1 mouse cellular context compared by ENCODE assay signal in the genomic region with DNA sequence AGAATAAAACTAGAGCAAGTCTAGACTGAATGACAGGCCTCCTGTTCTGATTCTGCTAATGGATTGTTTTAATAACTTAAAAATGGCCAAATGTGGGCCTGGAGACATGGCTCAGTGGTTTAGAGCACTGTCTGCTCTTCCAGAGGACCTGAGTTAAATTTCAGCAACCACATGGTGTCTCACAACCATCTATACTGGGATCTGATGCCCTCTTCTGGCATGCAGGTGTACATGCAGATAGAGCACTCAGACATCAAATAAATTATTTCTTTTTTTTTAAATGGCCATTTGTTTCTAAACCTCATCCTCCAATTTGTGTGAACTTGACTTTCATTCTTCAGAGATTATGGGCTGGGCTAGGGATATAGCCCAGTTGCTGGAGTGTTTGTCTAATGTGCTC.
TF ChIP-seq lines count a peak whose summit lies in the region.

No protein-coding gene starts in this region.

TF ChIP-seq in MEL, 35 proteins besides CTCF, POLR2A, EP300 and RAD21:
- TF ChIP-seq MAX (IDR thresholded peaks at IDR 0.05; ENCODE audit: low read length) (0 out of 2 replicates have a peak, but pooled peaks have one; percentile 28), JUND (IDR thresholded peaks at IDR 0.05; ENCODE audit: low read depth, low read length) (no peak), ZKSCAN1 (IDR thresholded peaks at IDR 0.05; ENCODE audit: low read depth, low read length) (no peak), TBP (IDR thresholded peaks at IDR 0.05; ENCODE audit: low read depth, low read length) (no peak), MEF2A (IDR thresholded peaks at IDR 0.05; ENCODE audit: extremely low read depth, insufficient replicate concordance, low read depth, low read length, poor library complexity, severe bottlenecking) (no peak), ZC3H11A (IDR thresholded peaks at IDR 0.05; ENCODE audit: low read depth, low read length) (peak; percentile 36; the same call in 1 of the 2 replicates), MYC (IDR thresholded peaks at IDR 0.05; ENCODE audit: low read depth, low read length) (0 out of 2 replicates have a peak, but pooled peaks have one; percentile 55), ZNF384 (IDR thresholded peaks at IDR 0.05; ENCODE audit: low read depth, low read length) (peak; percentile 49), SMC3 (IDR thresholded peaks at IDR 0.05; ENCODE audit: low read depth, low read length) (peak; percentile 62)
TF ChIP-seq in MEL: peak in this region for 5.
